Mouse (Mus musculus): ENCODE data around the gene Tut7. TPM values are rescaled to one million over a fixed set of nuclear protein-coding genes. Genes with fewer than 3 reads are reported as not detected.

Tut7 gene
- polyA plus RNA-seq, 1 experiment from 2014 or later: 44.3 TPM

GRCm38 (mm10) chr13:59801000-59801399 is 21.9 kb downstream of the Tut7 start:
- ATAC-seq (ENCODE audit: insufficient read depth) (no peak), DNase-seq (no peak)
- Histone ChIP-seq H3K4me2 (no peak overlapping the region), H3K9me3 (ENCODE audit: low read depth, low read length) (no peaks in the 10 kb centered on the region), H3K9ac (no peak overlapping the region), H3K36me3 (ENCODE audit: insufficient read depth) (peaks cover 97% of the 10 kb centered on the region), H3K4me3 (ENCODE audit: low read depth, low read length) (no peak overlapping the region), H3K4me1 (ENCODE audit: insufficient read depth) (no peaks in the 10 kb centered on the region), H3K27ac (ENCODE audit: low read depth) (no peak overlapping the region), H3K27me3 (ENCODE audit: insufficient read depth, low read length) (no peaks in the 10 kb centered on the region)
- no peak for TF ChIP-seq CTCF (IDR thresholded peaks at IDR 0.05; ENCODE audit: low read depth)
- 87% methylated on average over 6 of the region's 6 CpGs for WGBS

- Histone ChIP-seq H3K9ac (no peak overlapping the region), H3K4me3 (ENCODE audit: low read depth, low read length) (no peak overlapping the region), H3K9me3 (ENCODE audit: low read depth, low read length) (no peaks in the 10 kb centered on the region), H3K4me1 (ENCODE audit: insufficient read depth) (no peaks in the 10 kb centered on the region), H3K27ac (ENCODE audit: low read depth) (no peak overlapping the region), H3K27me3 (ENCODE audit: insufficient read depth, low read length) (no peaks in the 10 kb centered on the region), H3K4me2 (no peak overlapping the region), H3K36me3 (ENCODE audit: insufficient read depth) (peaks cover 97% of the 10 kb centered on the region)
- no peak for TF ChIP-seq CTCF (IDR thresholded peaks at IDR 0.05; ENCODE audit: low read depth)
- no peak for DNase-seq
- 72% methylated on average over 2 of the region's 2 CpGs for WGBS
- no peak for ATAC-seq (ENCODE audit: insufficient read depth)
Observed at GRCm38 (mm10) chr13:59800077-59800476, 22.9 kb downstream of the Tut7 start.

- TF ChIP-seq CTCF (IDR thresholded peaks at IDR 0.05; ENCODE audit: low read depth): no peak
- WGBS: 97% methylated on average over 1 of the region's 1 CpGs
- H3K9ac ChIP-seq: no peak overlapping the region
Observed at GRCm38 (mm10) chr13:59798306-59798705, 24.6 kb downstream of the Tut7 start.

GRCm38 (mm10) chr13:59796466-59796848 is 26.5 kb downstream of the Tut7 start:
- no peak overlapping the region for H3K9ac ChIP-seq
- no peaks in the 10 kb centered on the region for H3K4me1 ChIP-seq (ENCODE audit: insufficient read depth)
- peaks cover 97% of the 10 kb centered on the region for H3K36me3 ChIP-seq (ENCODE audit: insufficient read depth)
- H3K27me3 ChIP-seq (ENCODE audit: insufficient read depth, low read length): no peaks in the 10 kb centered on the region
- H3K4me3 ChIP-seq (ENCODE audit: low read depth, low read length): no peak overlapping the region
- no peaks in the 10 kb centered on the region for H3K9me3 ChIP-seq (ENCODE audit: low read depth, low read length)
- no peak overlapping the region for H3K4me2 ChIP-seq
- no peak overlapping the region for H3K27ac ChIP-seq (ENCODE audit: low read depth)
- TF ChIP-seq CTCF (IDR thresholded peaks at IDR 0.05; ENCODE audit: low read depth): no peak
- WGBS: 90% methylated on average over 9 of the region's 9 CpGs
- no peak for DNase-seq
- ATAC-seq (ENCODE audit: insufficient read depth): no peak

More at GRCm38 (mm10) chr13:59798306-59798705, 24.6 kb downstream of the Tut7 start:
- Histone ChIP-seq H3K27me3 (ENCODE audit: insufficient read depth, low read length) (no peaks in the 10 kb centered on the region), H3K4me3 (ENCODE audit: low read depth, low read length) (no peak overlapping the region), H3K27ac (ENCODE audit: low read depth) (no peak overlapping the region), H3K4me1 (ENCODE audit: insufficient read depth) (no peaks in the 10 kb centered on the region), H3K9me3 (ENCODE audit: low read depth, low read length) (no peaks in the 10 kb centered on the region), H3K4me2 (no peak overlapping the region), H3K36me3 (ENCODE audit: insufficient read depth) (peaks cover 97% of the 10 kb centered on the region)
- DNase-seq (no peak), ATAC-seq (ENCODE audit: insufficient read depth) (no peak)

- 0 out of 2 replicates have a peak, but pooled peaks have one; percentile 14 for ATAC-seq (ENCODE audit: insufficient read depth)
- no peak for DNase-seq
- Histone ChIP-seq H3K4me2 (no peak overlapping the region), H3K27ac (ENCODE audit: low read depth) (no peak overlapping the region), H3K4me1 (ENCODE audit: insufficient read depth) (no peaks in the 10 kb centered on the region), H3K9me3 (ENCODE audit: low read depth, low read length) (no peaks in the 10 kb centered on the region), H3K4me3 (ENCODE audit: low read depth, low read length) (no peak overlapping the region), H3K9ac (no peak overlapping the region), H3K36me3 (ENCODE audit: insufficient read depth) (peaks cover 97% of the 10 kb centered on the region), H3K27me3 (ENCODE audit: insufficient read depth, low read length) (no peaks in the 10 kb centered on the region)
- 88% methylated on average over 6 of the region's 6 CpGs for WGBS
- no peak for TF ChIP-seq CTCF (IDR thresholded peaks at IDR 0.05; ENCODE audit: low read depth)
Observed at GRCm38 (mm10) chr13:59795807-59796465, 27.0 kb downstream of the Tut7 start.

GRCm38 (mm10) chr13:59794786-59795185 is 28.2 kb downstream of the Tut7 start:
- no peak for TF ChIP-seq CTCF (IDR thresholded peaks at IDR 0.05; ENCODE audit: low read depth)

GRCm38 (mm10) chr13:59782145-59782544 is 40.8 kb downstream of the Tut7 start, which contains the start of gene Gm49354:
Gene Gm49354 (minus strand): TSS chr13:59782245.
- Histone ChIP-seq H3K27me3 (ENCODE audit: insufficient read depth, low read length) (no peaks in the 10 kb centered on the region), H3K9me3 (ENCODE audit: low read depth, low read length) (no peaks in the 10 kb centered on the region), H3K9ac (no peak within 1 kb of the TSS), H3K4me3 (ENCODE audit: low read depth, low read length) (no peak within 1 kb of the TSS), H3K4me1 (ENCODE audit: insufficient read depth) (no peaks in the 10 kb centered on the region), H3K27ac (ENCODE audit: low read depth) (no peak within 1 kb of the TSS), H3K4me2 (no peak within 1 kb of the TSS), H3K36me3 (ENCODE audit: insufficient read depth) (peaks cover 94% of the 10 kb centered on the region)
- no peak for TF ChIP-seq CTCF (IDR thresholded peaks at IDR 0.05; ENCODE audit: low read depth)
- DNase-seq: no peak
- ATAC-seq (ENCODE audit: insufficient read depth): no peak
- 75% methylated on average over 7 of the region's 7 CpGs for WGBS

More at GRCm38 (mm10) chr13:59794786-59795185, 28.2 kb downstream of the Tut7 start:
- peaks cover 97% of the 10 kb centered on the region for H3K36me3 ChIP-seq (ENCODE audit: insufficient read depth)
- no peaks in the 10 kb centered on the region for H3K4me1 ChIP-seq (ENCODE audit: insufficient read depth)
- 81% methylated on average over 1 of the region's 1 CpGs for WGBS
- no peaks in the 10 kb centered on the region for H3K27me3 ChIP-seq (ENCODE audit: insufficient read depth, low read length)
- DNase-seq: no peak
- H3K9me3 ChIP-seq (ENCODE audit: low read depth, low read length): no peaks in the 10 kb centered on the region
- H3K27ac ChIP-seq (ENCODE audit: low read depth): no peak overlapping the region
- H3K4me2 ChIP-seq: no peak overlapping the region
- H3K4me3 ChIP-seq (ENCODE audit: low read depth, low read length): no peak overlapping the region
- ATAC-seq (ENCODE audit: insufficient read depth): no peak
- no peak overlapping the region for H3K9ac ChIP-seq
